Mouse (Mus musculus): ENCODE measurements around the gene Cxcl1.
"Not testable (repeated sequence)": the region's sequence is repeated elsewhere in the genome, so short reads cannot be mapped to it uniquely, and the experiment has no call there.

The Cxcl1 gene

GRCm38 (mm10) chr5:90890519-90891463, at the start of gene Cxcl1:
Gene Cxcl1 (plus strand): TSS chr5:90891241.
- no peak for DNase-seq (ENCODE audit: low read depth)

GRCm38 (mm10) chr5:90843891-90844290, 47.1 kb upstream of the Cxcl1 start:
- no peak for DNase-seq (ENCODE audit: low read depth)

- not testable (repeated sequence) for DNase-seq (ENCODE audit: low read depth)
Measured at GRCm38 (mm10) chr5:90850096-90850495, 40.9 kb upstream of the Cxcl1 start.

- not testable (repeated sequence) for DNase-seq (ENCODE audit: low read depth)
Measured at GRCm38 (mm10) chr5:90851391-90851790, 39.6 kb upstream of the Cxcl1 start.

- no peak for DNase-seq (ENCODE audit: low read depth)
Measured at GRCm38 (mm10) chr5:90853206-90853605, 37.8 kb upstream of the Cxcl1 start.

- DNase-seq (ENCODE audit: low read depth), result no peak
Measured at GRCm38 (mm10) chr5:90855308-90856230, 35.5 kb upstream of the Cxcl1 start.

- DNase-seq (ENCODE audit: low read depth), result no peak
Measured at GRCm38 (mm10) chr5:90857463-90857862, 33.6 kb upstream of the Cxcl1 start.

GRCm38 (mm10) chr5:90858429-90858828, 32.6 kb upstream of the Cxcl1 start:
- no peak for DNase-seq (ENCODE audit: low read depth)

- DNase-seq (ENCODE audit: low read depth), result no peak
Measured at GRCm38 (mm10) chr5:90859031-90859430, 32.0 kb upstream of the Cxcl1 start.

GRCm38 (mm10) chr5:90861876-90862375, 29.1 kb upstream of the Cxcl1 start:
- no peak for DNase-seq (ENCODE audit: low read depth)

GRCm38 (mm10) chr5:90866770-90867169, 24.3 kb upstream of the Cxcl1 start:
- DNase-seq (ENCODE audit: low read depth), result no peak

- no peak for DNase-seq (ENCODE audit: low read depth)
Measured at GRCm38 (mm10) chr5:90872377-90872776, 18.7 kb upstream of the Cxcl1 start.

GRCm38 (mm10) chr5:90876045-90876444, 15.0 kb upstream of the Cxcl1 start:
- no peak for DNase-seq (ENCODE audit: low read depth)

GRCm38 (mm10) chr5:90876471-90877172, 14.4 kb upstream of the Cxcl1 start:
- DNase-seq (ENCODE audit: low read depth), result no peak

- no peak for DNase-seq (ENCODE audit: low read depth)
Measured at GRCm38 (mm10) chr5:90877173-90877512, 13.9 kb upstream of the Cxcl1 start.

GRCm38 (mm10) chr5:90879307-90880014, 11.6 kb upstream of the Cxcl1 start:
- peak; percentile 8 for DNase-seq (ENCODE audit: low read depth)

GRCm38 (mm10) chr5:90880335-90880850, 10.6 kb upstream of the Cxcl1 start:
- no peak for DNase-seq (ENCODE audit: low read depth)

GRCm38 (mm10) chr5:90881021-90881420, 10.0 kb upstream of the Cxcl1 start:
- no peak for DNase-seq (ENCODE audit: low read depth)

GRCm38 (mm10) chr5:90881682-90882081, 9.4 kb upstream of the Cxcl1 start:
- DNase-seq (ENCODE audit: low read depth), result peak; percentile 4

- no peak for DNase-seq (ENCODE audit: low read depth)
Measured at GRCm38 (mm10) chr5:90882146-90882545, 8.9 kb upstream of the Cxcl1 start.

Measured in naive thymus-derived CD4-positive, alpha-beta T cell, adult 2 months (primary cell).